Mouse (Mus musculus) erythroblast, embryonic 14.5 days (primary cell): ENCODE results near the gene Gm10283.

Source experiments
- GATA1 ChIP-seq: IDR thresholded peaks from 2 replicates; pipeline ENCODE4 v1.6.1; 2012; ENCODE audit warnings: low read length, inconsistent platforms, mixed read lengths
- TAL1 ChIP-seq: IDR thresholded peaks from 3 replicates; pipeline ENCODE4 v1.6.1; 2012; ENCODE audit warnings: low read length, inconsistent platforms, mixed read lengths

- TF ChIP-seq TAL1, result no peak
- TF ChIP-seq GATA1, result no peak
Measured at GRCm38 (mm10) chr8:60518286-60518685, 15.3 kb upstream of the Gm10283 start.
